Mouse (Mus musculus) embryonic facial prominence, embryonic 15.5 days (tissue): ENCODE measurements around the gene Kirrel3. TPM values are rescaled to one million over a fixed set of nuclear protein-coding genes. Genes with fewer than 3 reads are reported as not detected.
A peak's percentile ranks its signal among the peaks of the same experiment; 100 is the strongest.

Source experiments
- ATAC-seq: fragments of 200-750 bp; cut with Nextera tagmentation; 2 replicates; pipeline ENCODE4 v1.8.0; 2017; ENCODE audit warnings: low read depth, moderate TSS enrichment; ENCODE audit not compliant: insufficient number of reproducible peaks, low FRiP score, low TSS enrichment
- H3K27ac ChIP-seq: fragments of 300-500 bp; sonication (generic); replicated peaks from 2 replicates; pipeline ENCODE4 v1.5.1; 2015; ENCODE audit warnings: mild to moderate bottlenecking, inconsistent platforms
- H3K27me3 ChIP-seq: fragments of 300-500 bp; sonication (generic); 2 replicates; pipeline ENCODE4 v1.6.1; 2015; ENCODE audit warnings: inconsistent platforms
- H3K36me3 ChIP-seq: fragments of 300-500 bp; sonication (generic); 2 replicates; pipeline ENCODE4 v1.6.1; 2015; ENCODE audit warnings: mild to moderate bottlenecking, inconsistent platforms
- H3K4me1 ChIP-seq: fragments of 300-500 bp; sonication (generic); 2 replicates; pipeline ENCODE4 v1.6.1; 2015; ENCODE audit warnings: inconsistent platforms
- H3K4me2 ChIP-seq: fragments of 300-500 bp; sonication (generic); replicated peaks from 2 replicates; pipeline ENCODE4 v1.6.1; 2015; ENCODE audit warnings: mild to moderate bottlenecking, inconsistent platforms
- H3K4me3 ChIP-seq: fragments of 300-500 bp; sonication (generic); replicated peaks from 2 replicates; pipeline ENCODE4 v1.5.1; 2015; ENCODE audit warnings: mild to moderate bottlenecking, inconsistent platforms
- H3K9ac ChIP-seq: fragments of 300-500 bp; sonication (generic); 2 replicates; pipeline ENCODE4 v1.6.1; 2015; ENCODE audit warnings: inconsistent platforms
- H3K9me3 ChIP-seq: fragments of 300-500 bp; sonication (generic); replicated peaks from 2 replicates; pipeline ENCODE4 v1.6.1; 2016; ENCODE audit warnings: inconsistent platforms
- WGBS: fragments of 180-500 bp; shearing (Covaris S2); methylation state at CpG from one replicate; pipeline ENCODE4 v1.1.7; 2015; 5-methylcytosine and 5-hydroxymethylcytosine counted together
- polyA plus RNA-seq: library from polyadenylated mRNA; unstranded; fragments of >200 nt; fragmentation: Nextera tagmentation; extraction: Ambion mirVana; gene quantifications from 2 replicates; pipeline ENCODE4 v1.2.1, GENCODE M21; 2015

Kirrel3 gene
- polyA plus RNA-seq, 1 experiment from 2014 or later = 6.6 TPM

- H3K9ac ChIP-seq = no peak overlapping the region
- H3K36me3 ChIP-seq = no peaks in the 10 kb centered on the region
- no peak for ATAC-seq
- no peaks in the 10 kb centered on the region for H3K27me3 ChIP-seq
- H3K4me2 ChIP-seq = no peak overlapping the region
- WGBS = 59% methylated on average over 5 of the region's 5 CpGs
- no peaks in the 10 kb centered on the region for H3K9me3 ChIP-seq
- no peak overlapping the region for H3K27ac ChIP-seq
- no peaks in the 10 kb centered on the region for H3K4me1 ChIP-seq
- no peak overlapping the region for H3K4me3 ChIP-seq
Observed at GRCm38 (mm10) chr9:34722198-34722550, 236.5 kb downstream of the Kirrel3 start.

- no peak for ATAC-seq
- Histone ChIP-seq H3K4me3 (no peak overlapping the region), H3K27ac (no peak overlapping the region), H3K36me3 (no peaks in the 10 kb centered on the region), H3K4me2 (no peak overlapping the region), H3K9me3 (no peaks in the 10 kb centered on the region), H3K27me3 (no peaks in the 10 kb centered on the region), H3K9ac (no peak overlapping the region), H3K4me1 (no peaks in the 10 kb centered on the region)
- WGBS = 47% methylated on average over 6 of the region's 6 CpGs
Observed at GRCm38 (mm10) chr9:34732507-34732906, 246.8 kb downstream of the Kirrel3 start.

- Histone ChIP-seq H3K27ac (no peak overlapping the region), H3K36me3 (no peaks in the 10 kb centered on the region), H3K9me3 (no peaks in the 10 kb centered on the region), H3K9ac (no peak overlapping the region), H3K4me3 (no peak overlapping the region), H3K4me2 (no peak overlapping the region), H3K27me3 (no peaks in the 10 kb centered on the region), H3K4me1 (no peaks in the 10 kb centered on the region)
- ATAC-seq = no peak
- WGBS = 64% methylated on average over 6 of the region's 6 CpGs
Observed at GRCm38 (mm10) chr9:34733579-34733978, 247.9 kb downstream of the Kirrel3 start.

GRCm38 (mm10) chr9:34734991-34735390 is 249.3 kb downstream of the Kirrel3 start:
- H3K27ac ChIP-seq = no peak overlapping the region
- no peaks in the 10 kb centered on the region for H3K36me3 ChIP-seq
- ATAC-seq = no peak
- H3K9me3 ChIP-seq = no peaks in the 10 kb centered on the region
- no peak overlapping the region for H3K4me3 ChIP-seq
- H3K27me3 ChIP-seq = no peaks in the 10 kb centered on the region
- no peaks in the 10 kb centered on the region for H3K4me1 ChIP-seq
- no peak overlapping the region for H3K4me2 ChIP-seq
- H3K9ac ChIP-seq = no peak overlapping the region
- 61% methylated on average over 4 of the region's 4 CpGs for WGBS

GRCm38 (mm10) chr9:34739431-34739830 is 253.7 kb downstream of the Kirrel3 start:
- Histone ChIP-seq H3K36me3 (no peaks in the 10 kb centered on the region), H3K4me2 (no peak overlapping the region), H3K9me3 (no peaks in the 10 kb centered on the region), H3K4me1 (no peaks in the 10 kb centered on the region), H3K9ac (no peak overlapping the region), H3K4me3 (no peak overlapping the region), H3K27me3 (no peaks in the 10 kb centered on the region), H3K27ac (no peak overlapping the region)
- 45% methylated on average over 5 of the region's 5 CpGs for WGBS
- no peak for ATAC-seq

- Histone ChIP-seq H3K9ac (no peak overlapping the region), H3K27ac (no peak overlapping the region), H3K4me1 (no peaks in the 10 kb centered on the region), H3K36me3 (no peaks in the 10 kb centered on the region), H3K4me2 (no peak overlapping the region), H3K4me3 (no peak overlapping the region), H3K27me3 (no peaks in the 10 kb centered on the region), H3K9me3 (no peaks in the 10 kb centered on the region)
- no peak for ATAC-seq
- WGBS = 92% methylated on average over 3 of the region's 3 CpGs
Observed at GRCm38 (mm10) chr9:34740814-34741213, 255.1 kb downstream of the Kirrel3 start.

- H3K4me1 ChIP-seq = peaks cover 5% of the 10 kb centered on the region; the same call in 1 of the 2 replicates
- no peak overlapping the region for H3K4me3 ChIP-seq
- no peak overlapping the region for H3K9ac ChIP-seq
- 44% methylated on average over 2 of the region's 2 CpGs for WGBS
- no peaks in the 10 kb centered on the region for H3K27me3 ChIP-seq
- H3K27ac ChIP-seq = no peak overlapping the region
- no peaks in the 10 kb centered on the region for H3K9me3 ChIP-seq
- no peak for ATAC-seq
- no peak overlapping the region for H3K4me2 ChIP-seq
- no peaks in the 10 kb centered on the region for H3K36me3 ChIP-seq
Observed at GRCm38 (mm10) chr9:34748003-34748402, 262.3 kb downstream of the Kirrel3 start.

GRCm38 (mm10) chr9:34749161-34749560 is 263.5 kb downstream of the Kirrel3 start:
- Histone ChIP-seq H3K9ac (no peak overlapping the region), H3K4me1 (peaks cover 5% of the 10 kb centered on the region; the same call in 1 of the 2 replicates), H3K27ac (no peak overlapping the region), H3K4me3 (no peak overlapping the region), H3K9me3 (no peaks in the 10 kb centered on the region), H3K4me2 (no peak overlapping the region), H3K36me3 (no peaks in the 10 kb centered on the region), H3K27me3 (no peaks in the 10 kb centered on the region)
- no peak for ATAC-seq
- WGBS = 90% methylated on average over 7 of the region's 7 CpGs

GRCm38 (mm10) chr9:34749877-34750276 is 264.2 kb downstream of the Kirrel3 start:
- H3K4me3 ChIP-seq = no peak overlapping the region
- no peak overlapping the region for H3K9ac ChIP-seq
- 36% methylated on average over 4 of the region's 4 CpGs for WGBS
- no peaks in the 10 kb centered on the region for H3K36me3 ChIP-seq
- H3K4me1 ChIP-seq = peaks cover 5% of the 10 kb centered on the region; the same call in 1 of the 2 replicates
- H3K4me2 ChIP-seq = no peak overlapping the region
- no peak overlapping the region for H3K27ac ChIP-seq
- no peaks in the 10 kb centered on the region for H3K27me3 ChIP-seq
- no peak for ATAC-seq
- H3K9me3 ChIP-seq = no peaks in the 10 kb centered on the region

- ATAC-seq = peak; percentile 63
- Histone ChIP-seq H3K9me3 (no peaks in the 10 kb centered on the region), H3K36me3 (no peaks in the 10 kb centered on the region), H3K4me3 (no peak overlapping the region), H3K4me1 (peaks cover 5% of the 10 kb centered on the region; the same call in 1 of the 2 replicates), H3K27me3 (no peaks in the 10 kb centered on the region), H3K27ac (no peak overlapping the region), H3K4me2 (no peak overlapping the region), H3K9ac (no peak overlapping the region)
- WGBS = 31% methylated on average over 2 of the region's 2 CpGs
Observed at GRCm38 (mm10) chr9:34750887-34751286, 265.2 kb downstream of the Kirrel3 start.

GRCm38 (mm10) chr9:34752076-34752800 is 266.5 kb downstream of the Kirrel3 start:
- Histone ChIP-seq H3K4me1 (peaks cover 5% of the 10 kb centered on the region; the same call in 1 of the 2 replicates), H3K27ac (no peak overlapping the region), H3K4me3 (no peak overlapping the region), H3K4me2 (no peak overlapping the region), H3K9ac (no peak overlapping the region), H3K27me3 (no peaks in the 10 kb centered on the region), H3K36me3 (no peaks in the 10 kb centered on the region), H3K9me3 (no peaks in the 10 kb centered on the region)
- 76% methylated on average over 5 of the region's 5 CpGs for WGBS
- ATAC-seq = no peak

- Histone ChIP-seq H3K4me3 (no peak overlapping the region), H3K9ac (no peak overlapping the region), H3K4me1 (peaks cover 5% of the 10 kb centered on the region; the same call in 1 of the 2 replicates), H3K4me2 (no peak overlapping the region), H3K36me3 (no peaks in the 10 kb centered on the region), H3K27me3 (no peaks in the 10 kb centered on the region), H3K9me3 (no peaks in the 10 kb centered on the region), H3K27ac (no peak overlapping the region)
- WGBS = 24% methylated on average over 4 of the region's 4 CpGs
- no peak for ATAC-seq
Observed at GRCm38 (mm10) chr9:34752801-34753170, 267.1 kb downstream of the Kirrel3 start.
